Comparison of ENCODE assay signal across 8 mouse cellular contexts in the genomic region with DNA sequence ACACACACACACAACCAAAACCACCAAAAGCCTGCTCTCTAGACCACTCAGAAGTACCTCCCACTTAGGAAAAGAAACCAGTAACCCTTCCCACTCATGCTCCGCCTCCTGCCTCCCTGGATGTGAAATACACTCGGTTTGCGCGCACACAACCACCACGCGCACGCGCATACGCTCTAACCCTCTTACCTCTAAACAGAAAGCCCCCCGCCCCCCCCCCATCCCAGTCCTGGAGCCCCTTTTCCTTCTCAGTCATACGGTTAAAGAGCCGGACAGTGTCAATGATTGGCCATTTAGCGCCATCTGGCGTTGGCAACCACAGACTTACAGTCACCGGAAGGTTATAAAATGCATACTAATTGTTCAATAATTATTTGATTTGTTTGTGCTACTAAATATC. TPM values are rescaled to one million over a fixed set of nuclear protein-coding genes. Genes with fewer than 3 reads are reported as not detected.
DNase-seq lines count a peak whose midpoint lies in the region; ATAC-seq lines count a peak whose summit lies in the region.

No protein-coding gene starts in this region.

- no peaks in the 10 kb centered on the region for H3K9me3 ChIP-seq in heart, embryonic 15.5 days (replicated peaks)

- peak; percentile 66 to 74 for DNase-seq in cerebellum, adult 18-20 months
- no peak for DNase-seq in cerebellum, adult 8-10 months
- peak; percentile 58 for DNase-seq in CD4-positive helper T cell, adult 2 months (ENCODE audit: low read depth, low spot score)
- DNase-seq in cerebellum, postnatal 14 days: peak; percentile 74 to 82
- peak; percentile 84 to 85 for DNase-seq in kidney, postnatal 4 days
- DNase-seq in ovary, postnatal 36 days (ENCODE audit: low spot score): no peak

- peak overlapping the region; percentile 51 for H3K4me3 ChIP-seq in heart, embryonic 15.5 days

- H3K36me3 ChIP-seq in heart, embryonic 15.5 days: no peaks in the 10 kb centered on the region

- peak overlapping the region; percentile 94 for H3K4me2 ChIP-seq in heart, embryonic 15.5 days

- H3K27me3 ChIP-seq in heart, embryonic 15.5 days: peaks cover 39% of the 10 kb centered on the region

- H3K4me1 ChIP-seq in heart, embryonic 15.5 days (replicated peaks): peaks cover 40% of the 10 kb centered on the region

- ATAC-seq in heart, embryonic 15.5 days (replicated peaks; ENCODE audit: insufficient number of reproducible peaks, insufficient read depth, low FRiP score, low read depth): no peak
- 0 out of 2 replicates have a peak, but pooled peaks have one; percentile 38 for ATAC-seq in megakaryocyte progenitor cell, adult 5-6 weeks (replicated peaks; ENCODE audit: poor library complexity)

- WGBS in heart, embryonic 15.5 days: 1% methylated on average over 15 of the region's 15 CpGs

- no peak overlapping the region for H3K9ac ChIP-seq in heart, embryonic 15.5 days

- H3K27ac ChIP-seq in heart, embryonic 15.5 days: peak overlapping the region; percentile 67; the same call in 1 of the 2 replicates

RNA-seq across cellular contexts. Expression of a gene that starts 5.2 kb away (rescaled TPM):
- polyA plus RNA-seq in heart, embryonic 15.5 days (2015; fragmentation: Nextera tagmentation; extraction: Ambion mirVana): 18.1 and 39.3 TPM in 2 replicates
- 0.20 and 0.30 TPM in 2 replicates for total RNA-seq in megakaryocyte progenitor cell, adult 5-6 weeks (2015)
- 0.20 and 0.25 TPM in 2 replicates for total RNA-seq in megakaryocyte progenitor cell, adult 5-6 weeks (2017)

RNA-seq across cellular contexts. Expression of a gene that starts 12.3 kb away (rescaled TPM):
- 3.0 and 4.5 TPM in 2 replicates for polyA plus RNA-seq in heart, embryonic 15.5 days (2015; fragmentation: Nextera tagmentation; extraction: Ambion mirVana)
- total RNA-seq in megakaryocyte progenitor cell, adult 5-6 weeks (2015): 0.02 TPM in 1 of 2 replicates, not detected in the other
- total RNA-seq in megakaryocyte progenitor cell, adult 5-6 weeks (2017): not detected in 2 replicates

RNA-seq across cellular contexts. Expression of a gene that starts 15.3 kb away (rescaled TPM):
- polyA plus RNA-seq in heart, embryonic 15.5 days (2015; fragmentation: Nextera tagmentation; extraction: Ambion mirVana): 82.0 and 92.3 TPM in 2 replicates
- total RNA-seq in megakaryocyte progenitor cell, adult 5-6 weeks (2015): 44.2 and 45.3 TPM in 2 replicates
- total RNA-seq in megakaryocyte progenitor cell, adult 5-6 weeks (2017): 9.1 and 12.3 TPM in 2 replicates

RNA-seq across cellular contexts. Expression of a gene that starts 22.7 kb away (rescaled TPM):
- 1.9 and 3.3 TPM in 2 replicates for polyA plus RNA-seq in heart, embryonic 15.5 days (2015; fragmentation: Nextera tagmentation; extraction: Ambion mirVana)
- 0.17 and 0.22 TPM in 2 replicates for total RNA-seq in megakaryocyte progenitor cell, adult 5-6 weeks (2015)
- total RNA-seq in megakaryocyte progenitor cell, adult 5-6 weeks (2017): 0.12 and 0.47 TPM in 2 replicates

RNA-seq across cellular contexts. Expression of a gene that starts 25.3 kb away (rescaled TPM):
- polyA plus RNA-seq in heart, embryonic 15.5 days (2015; fragmentation: Nextera tagmentation; extraction: Ambion mirVana): 2.9 and 5.7 TPM in 2 replicates
- total RNA-seq in megakaryocyte progenitor cell, adult 5-6 weeks (2015): 0.17 and 0.66 TPM in 2 replicates
- not detected in 2 replicates for total RNA-seq in megakaryocyte progenitor cell, adult 5-6 weeks (2017)

Comparison
In these comparisons a context has a peak if more than half of its experiments do, and no peak if none do; other contexts are left out.
1. DNase-seq: peak in cerebellum, adult 18-20 months (2 of 2), CD4-positive helper T cell, adult 2 months (single experiment), cerebellum, postnatal 14 days (2 of 2) and kidney, postnatal 4 days (2 of 2); none in cerebellum, adult 8-10 months (single experiment) and ovary, postnatal 36 days (single experiment).